ENCODE assay signal across 8 mouse cellular contexts in genomic region chr7:104315369-104316080, GRCm38 (mm10). TPM values are rescaled to one million over a fixed set of nuclear protein-coding genes. Genes with fewer than 3 reads are reported as not detected.
A peak's percentile ranks its signal among the peaks of the same experiment; 100 is the strongest.
DNase-seq lines count a peak whose midpoint lies in the region; ATAC-seq and TF ChIP-seq lines count a peak whose summit lies in the region.
"Not testable (repeated sequence)": the region's sequence is repeated elsewhere in the genome, so short reads cannot be mapped to it uniquely, and the experiment has no call there.

Gene Trim12a (minus strand): TSS chr7:104315466.

- not testable (repeated sequence) for TF ChIP-seq POLR2A in thymus, adult 2 months (IDR thresholded peaks at IDR 0.05; ENCODE audit: control insufficient read depth, extremely low read depth, insufficient read depth, low read length, poor library complexity)

- peak; percentile 94 for ATAC-seq in heart, embryonic 12.5 days (ENCODE audit: insufficient number of reproducible peaks, low FRiP score)
- ATAC-seq in limb, embryonic 11.5 days (ENCODE audit: insufficient number of reproducible peaks, low FRiP score, low TSS enrichment, low read depth): peak; percentile 84
- ATAC-seq in lung, embryonic 15.5 days (ENCODE audit: borderline replicate concordance, extremely low read depth, low FRiP score, low TSS enrichment): peak; percentile 89
- ATAC-seq in monocyte, adult 5-6 weeks (replicated peaks; ENCODE audit: insufficient number of reproducible peaks, low FRiP score, low TSS enrichment, poor library complexity, severe bottlenecking): peak; percentile 94

- peak within 1 kb of the TSS; percentile 54 for H3K4me2 ChIP-seq in heart, embryonic 12.5 days
- peak within 1 kb of the TSS; percentile 31 for H3K4me2 ChIP-seq in limb, embryonic 11.5 days (ENCODE audit: low read depth, severe bottlenecking)
- peak within 1 kb of the TSS; percentile 54 for H3K4me2 ChIP-seq in lung, embryonic 15.5 days

- H3K4me3 ChIP-seq in forebrain, embryonic 10.5 days: peak within 1 kb of the TSS; percentile 36
- peak within 1 kb of the TSS; percentile 48 for H3K4me3 ChIP-seq in heart, embryonic 12.5 days
- peak within 1 kb of the TSS; percentile 25 for H3K4me3 ChIP-seq in limb, embryonic 11.5 days (ENCODE audit: low read depth, low read length)
- peak within 1 kb of the TSS; percentile 48 for H3K4me3 ChIP-seq in lung, embryonic 15.5 days
- peak within 1 kb of the TSS; percentile 98 for H3K4me3 ChIP-seq in thymus, adult 2 months (ENCODE audit: control insufficient read depth, insufficient read depth, low read length)

- not testable (repeated sequence) for H3K27me3 ChIP-seq in forebrain, embryonic 10.5 days (ENCODE audit: poor library complexity, severe bottlenecking); heart, embryonic 12.5 days (replicated peaks); limb, embryonic 11.5 days (ENCODE audit: control insufficient read depth, insufficient read depth, low read length); lung, embryonic 15.5 days; thymus, adult 2 months (ENCODE audit: control insufficient read depth, insufficient read depth, low read length)

- peak within 1 kb of the TSS; percentile 19; the same call in 1 of the 2 replicates for H3K9ac ChIP-seq in heart, embryonic 12.5 days
- H3K9ac ChIP-seq in limb, embryonic 11.5 days (ENCODE audit: low read length): not testable (repeated sequence)
- peak within 1 kb of the TSS; percentile 37 for H3K9ac ChIP-seq in lung, embryonic 15.5 days

- not testable (repeated sequence) for TF ChIP-seq CTCF in thymus, adult 2 months (IDR thresholded peaks at IDR 0.05; ENCODE audit: borderline replicate concordance, control insufficient read depth, extremely low read depth, insufficient read depth, low read length, poor library complexity)

- not testable (repeated sequence) for H3K4me1 ChIP-seq in forebrain, embryonic 10.5 days; heart, embryonic 12.5 days (replicated peaks); limb, embryonic 11.5 days (ENCODE audit: control insufficient read depth, insufficient read depth, low read length); lung, embryonic 15.5 days; thymus, adult 2 months (replicated peaks; ENCODE audit: control insufficient read depth, insufficient read depth, low read length)

- not testable (repeated sequence) for H3K36me3 ChIP-seq in forebrain, embryonic 10.5 days (replicated peaks); heart, embryonic 12.5 days; limb, embryonic 11.5 days (ENCODE audit: control insufficient read depth, insufficient read depth, low read length); lung, embryonic 15.5 days; thymus, adult 2 months (ENCODE audit: control insufficient read depth, insufficient read depth, low read length)

- H3K27ac ChIP-seq in forebrain, embryonic 10.5 days; limb, embryonic 11.5 days (replicated peaks; ENCODE audit: low read depth, low read length); lung, embryonic 15.5 days: not testable (repeated sequence)
- peak within 1 kb of the TSS; percentile 75 for H3K27ac ChIP-seq in heart, embryonic 12.5 days (ENCODE audit: poor library complexity, severe bottlenecking)
- peak within 1 kb of the TSS; percentile 100 for H3K27ac ChIP-seq in thymus, adult 2 months (ENCODE audit: control insufficient read depth, insufficient read depth, low read length)

- not testable (repeated sequence) for H3K9me3 ChIP-seq in forebrain, embryonic 10.5 days; heart, embryonic 12.5 days (replicated peaks); limb, embryonic 11.5 days (ENCODE audit: control insufficient read depth, low read length); lung, embryonic 15.5 days

- not testable (repeated sequence) for DNase-seq in adrenal gland, postnatal 4 days (ENCODE audit: low spot score in 2 of 2); forebrain, embryonic 10.5 days (ENCODE audit: extremely low spot score, low spot score); limb, embryonic 11.5 days (ENCODE audit: low spot score); thymus, adult 2 months
- peak; percentile 43 for DNase-seq in induced T-regulatory cell, adult 2 months (ENCODE audit: low read depth)

- WGBS in forebrain, embryonic 10.5 days: 30% methylated on average over 4 of the region's 4 CpGs
- WGBS in heart, embryonic 12.5 days: 17% methylated on average over 4 of the region's 4 CpGs
- 25% methylated on average over 4 of the region's 4 CpGs for WGBS in limb, embryonic 11.5 days
- 16% methylated on average over 4 of the region's 4 CpGs for WGBS in lung, embryonic 15.5 days
- WGBS in thymus, adult 2 months: 20% methylated on average over 4 of the region's 4 CpGs

RNA-seq across cellular contexts. Expression of gene Trim12a, which starts in this region (rescaled TPM):
- total RNA-seq in adrenal gland, postnatal 4 days (2021): 10 to 100 TPM; 17.8 to 21.4 TPM
- 1.1 and 1.2 TPM in 2 replicates for polyA plus RNA-seq in forebrain, embryonic 10.5 days (2016; fragmentation: Nextera tagmentation; extraction: Ambion mirVana)
- polyA plus RNA-seq in heart, embryonic 12.5 days (2016; fragmentation: Nextera tagmentation; extraction: Ambion mirVana): 10.0 and 11.8 TPM in 2 replicates
- polyA plus RNA-seq in limb, embryonic 11.5 days (2014; fragmentation: Nextera tagmentation; extraction: Ambion mirVana): 3.8 and 3.9 TPM in 2 replicates
- 4.2 and 5.6 TPM in 2 replicates for polyA plus RNA-seq in lung, embryonic 15.5 days (2015; fragmentation: Nextera tagmentation; extraction: Ambion mirVana)
- total RNA-seq in monocyte, adult 5-6 weeks (2017): 151 to 341 TPM (median 152 TPM) in 3 replicates
- 15.2 and 26.9 TPM in 2 replicates for polyA plus RNA-seq in thymus, adult 2 months (2012; rRNA removed)

Comparison
In these comparisons a context has a peak if more than half of its experiments do, and no peak if none do; other contexts are left out.
1. H3K4me3 ChIP-seq: peak in every context shown above with its lines; median percentile 98 in thymus, adult 2 months; 48 in heart, embryonic 12.5 days; 48 in lung, embryonic 15.5 days; 36 in forebrain, embryonic 10.5 days; 25 in limb, embryonic 11.5 days.